Mouse (Mus musculus): ENCODE measurements at regions not wholly inside any gene's neighbourhood (a gene's known extent, or its start where the extent isn't known, plus 50 kb on each side); places are given as distances from the start of the nearest gene placed in this dataset.
"Not testable (repeated sequence)": the region's sequence is repeated elsewhere in the genome, so short reads cannot be mapped to it uniquely, and the experiment has no call there.

- DNase-seq (ENCODE audit: low read depth) = no peak
Measured at GRCm38 (mm10) chr11:63211501-63211900, 82.7 kb downstream of the Pmp22 start.

- peak; percentile 28 for DNase-seq (ENCODE audit: low read depth)
Measured at GRCm38 (mm10) chr11:63213043-63213442, 84.3 kb downstream of the Pmp22 start.

- DNase-seq (ENCODE audit: low read depth) = no peak
Measured at GRCm38 (mm10) chr11:63213901-63214425, 85.2 kb downstream of the Pmp22 start.

- no peak for DNase-seq (ENCODE audit: low read depth)
Measured at GRCm38 (mm10) chr11:63215993-63216392, 87.2 kb downstream of the Pmp22 start.

GRCm38 (mm10) chr11:63217049-63217448, 88.3 kb downstream of the Pmp22 start:
- DNase-seq (ENCODE audit: low read depth) = no peak

GRCm38 (mm10) chr11:63226471-63226870, 97.7 kb downstream of the Pmp22 start:
- no peak for DNase-seq (ENCODE audit: low read depth)

- no peak for DNase-seq (ENCODE audit: low read depth)
Measured at GRCm38 (mm10) chr11:63230786-63231185, 102.0 kb downstream of the Pmp22 start.

GRCm38 (mm10) chr11:63233172-63233966, 104.6 kb downstream of the Pmp22 start:
- no peak for DNase-seq (ENCODE audit: low read depth)

- no peak for DNase-seq (ENCODE audit: low read depth)
Measured at GRCm38 (mm10) chr11:63234481-63234880, 105.7 kb downstream of the Pmp22 start.

- no peak for DNase-seq (ENCODE audit: low read depth)
Measured at GRCm38 (mm10) chr11:63238655-63239054, 109.9 kb downstream of the Pmp22 start.

GRCm38 (mm10) chr11:63243906-63244416, 115.2 kb downstream of the Pmp22 start:
- DNase-seq (ENCODE audit: low read depth) = no peak

- no peak for DNase-seq (ENCODE audit: low read depth)
Measured at GRCm38 (mm10) chr11:63245041-63245440, 116.3 kb downstream of the Pmp22 start.

GRCm38 (mm10) chr11:63246052-63246661, 117.4 kb downstream of the Pmp22 start:
- no peak for DNase-seq (ENCODE audit: low read depth)

- peak; percentile 2 for DNase-seq (ENCODE audit: low read depth)
Measured at GRCm38 (mm10) chr11:63252012-63252856, 123.5 kb downstream of the Pmp22 start.

- DNase-seq (ENCODE audit: low read depth) = no peak
Measured at GRCm38 (mm10) chr11:63252968-63253602, 124.3 kb downstream of the Pmp22 start.

GRCm38 (mm10) chr11:63264432-63265061, 135.8 kb downstream of the Pmp22 start:
- peak; percentile 22 for DNase-seq (ENCODE audit: low read depth)

- not testable (repeated sequence) for DNase-seq (ENCODE audit: low read depth)
Measured at GRCm38 (mm10) chr11:63266290-63266689, 137.5 kb downstream of the Pmp22 start.

- no peak for DNase-seq (ENCODE audit: low read depth)
Measured at GRCm38 (mm10) chr11:63276641-63277040, 147.9 kb downstream of the Pmp22 start.

- no peak for DNase-seq (ENCODE audit: low read depth)
Measured at GRCm38 (mm10) chr11:63281839-63282238, 153.1 kb downstream of the Pmp22 start.

GRCm38 (mm10) chr11:63282541-63282940, 153.8 kb downstream of the Pmp22 start:
- no peak for DNase-seq (ENCODE audit: low read depth)

GRCm38 (mm10) chr11:63286026-63286425, 157.2 kb downstream of the Pmp22 start:
- DNase-seq (ENCODE audit: low read depth) = no peak

Data from c-Kit-positive CD71-negative TER-119-negative erythroid progenitor cells, embryonic 14.5 days (primary cell).